Mouse (Mus musculus): Measurements from ENCODE around the gene Gm14147. TPM values are rescaled to one million over a fixed set of nuclear protein-coding genes. Genes with fewer than 3 reads are reported as not detected.
"Not testable (repeated sequence)": the region's sequence is repeated elsewhere in the genome, so short reads cannot be mapped to it uniquely, and the experiment has no call there.

The Gm14147 gene
- polyA plus RNA-seq (2015; fragmentation: Nextera tagmentation; extraction: Ambion mirVana) = not detected in 2 replicates

DNA sequence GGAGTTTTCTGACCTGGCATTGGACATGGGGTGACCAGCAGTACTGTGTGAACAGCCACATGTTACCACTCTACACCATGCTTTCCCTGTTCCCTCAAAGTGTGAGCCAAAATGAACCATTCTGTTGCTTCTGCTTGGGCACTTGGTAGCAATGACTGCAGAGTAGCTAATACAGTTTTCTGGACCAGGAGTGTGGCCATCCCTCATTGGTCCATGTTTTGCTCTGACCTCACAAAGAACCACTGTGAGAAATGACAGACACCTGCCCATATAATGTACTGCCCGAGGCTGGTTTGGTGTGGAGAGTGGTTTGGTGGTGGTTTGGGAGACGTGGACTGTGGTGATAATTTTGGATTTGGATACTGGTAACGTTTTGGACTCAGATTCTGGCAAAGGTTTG is at the start of gene Gm14147:
Gene Gm14147, plus strand, starts transcription at position 301 of the 400 bp plus-strand sequence.
- H3K36me3 ChIP-seq (ENCODE audit: control insufficient read depth, insufficient read depth, low read length); H3K4me1 ChIP-seq (ENCODE audit: control insufficient read depth, insufficient read depth, low read length); H3K9me3 ChIP-seq (replicated peaks; ENCODE audit: control insufficient read depth, low read length, poor library complexity, severe bottlenecking); H3K27me3 ChIP-seq (ENCODE audit: control insufficient read depth, insufficient read depth, low read depth, low read length); H3K4me2 ChIP-seq (ENCODE audit: low read length); H3K9ac ChIP-seq (ENCODE audit: low read depth, low read length); ATAC-seq; H3K4me3 ChIP-seq (ENCODE audit: low read depth, low read length); H3K27ac ChIP-seq (ENCODE audit: low read length): not testable (repeated sequence)
- no CpG with 5 or more reads among the region's 3 CpGs for WGBS

DNA sequence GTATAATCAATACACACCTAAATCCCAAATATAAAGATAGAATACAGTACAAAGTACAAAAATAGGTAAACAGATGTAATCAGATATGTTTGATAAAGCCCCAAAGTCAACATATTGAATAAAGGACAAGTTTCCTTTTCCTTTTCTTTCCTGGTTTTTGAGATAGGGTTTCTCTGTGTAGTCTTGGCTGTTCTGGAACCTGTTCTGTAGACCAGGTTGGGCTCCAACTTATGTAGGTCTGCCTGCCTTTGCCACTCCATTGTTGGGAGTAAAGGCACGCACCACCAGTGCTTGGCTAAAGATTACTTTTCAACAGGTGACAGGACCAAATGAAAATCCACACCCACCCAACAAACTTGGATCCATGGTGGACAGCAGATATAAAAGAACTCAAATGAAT is 41.4 kb upstream of the Gm14147 start:
- H3K36me3 ChIP-seq (ENCODE audit: control insufficient read depth, insufficient read depth, low read length) = no peaks in the 10 kb centered on the region
- no peaks in the 10 kb centered on the region for H3K4me1 ChIP-seq (ENCODE audit: control insufficient read depth, insufficient read depth, low read length)
- H3K4me3 ChIP-seq (ENCODE audit: low read depth, low read length) = no peak overlapping the region
- 69% methylated on average over 1 of the region's 1 CpGs for WGBS
- no peaks in the 10 kb centered on the region for H3K9me3 ChIP-seq (replicated peaks; ENCODE audit: control insufficient read depth, low read length, poor library complexity, severe bottlenecking)
- H3K27ac ChIP-seq (ENCODE audit: low read length) = no peak overlapping the region
- H3K27me3 ChIP-seq (ENCODE audit: control insufficient read depth, insufficient read depth, low read depth, low read length) = no peaks in the 10 kb centered on the region
- no peak for ATAC-seq
- H3K9ac ChIP-seq (ENCODE audit: low read depth, low read length) = no peak overlapping the region
- H3K4me2 ChIP-seq (ENCODE audit: low read length) = no peak overlapping the region

DNA sequence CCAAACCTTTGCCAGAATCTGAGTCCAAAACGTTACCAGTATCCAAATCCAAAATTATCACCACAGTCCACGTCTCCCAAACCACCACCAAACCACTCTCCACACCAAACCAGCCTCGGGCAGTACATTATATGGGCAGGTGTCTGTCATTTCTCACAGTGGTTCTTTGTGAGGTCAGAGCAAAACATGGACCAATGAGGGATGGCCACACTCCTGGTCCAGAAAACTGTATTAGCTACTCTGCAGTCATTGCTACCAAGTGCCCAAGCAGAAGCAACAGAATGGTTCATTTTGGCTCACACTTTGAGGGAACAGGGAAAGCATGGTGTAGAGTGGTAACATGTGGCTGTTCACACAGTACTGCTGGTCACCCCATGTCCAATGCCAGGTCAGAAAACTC is 5.8 kb upstream of the Gm14147 start, which contains the start of gene Gm14151:
Gene Gm14151, minus strand, starts transcription at position 101 of the 400 bp plus-strand sequence.
- H3K9ac ChIP-seq (ENCODE audit: low read depth, low read length); H3K4me2 ChIP-seq (ENCODE audit: low read length); ATAC-seq; H3K4me1 ChIP-seq (ENCODE audit: control insufficient read depth, insufficient read depth, low read length); H3K4me3 ChIP-seq (ENCODE audit: low read depth, low read length); H3K27me3 ChIP-seq (ENCODE audit: control insufficient read depth, insufficient read depth, low read depth, low read length); H3K27ac ChIP-seq (ENCODE audit: low read length); H3K36me3 ChIP-seq (ENCODE audit: control insufficient read depth, insufficient read depth, low read length); H3K9me3 ChIP-seq (replicated peaks; ENCODE audit: control insufficient read depth, low read length, poor library complexity, severe bottlenecking): not testable (repeated sequence)
- no CpG with 5 or more reads among the region's 3 CpGs for WGBS

Other genes with a start within 250 kb of the Gm14147 start
- gene Abhd12, start 193.5 kb upstream of the Gm14147 start, polyA plus RNA-seq (2015; fragmentation: Nextera tagmentation; extraction: Ambion mirVana) = 112 and 127 TPM in 2 replicates
- 9.9 and 11.2 TPM in 2 replicates for gene Gins1, start 192.8 kb upstream of the Gm14147 start, polyA plus RNA-seq (2015; fragmentation: Nextera tagmentation; extraction: Ambion mirVana)
- gene Ninl, start 58.9 kb upstream of the Gm14147 start, polyA plus RNA-seq (2015; fragmentation: Nextera tagmentation; extraction: Ambion mirVana) = 3.8 and 4.8 TPM in 2 replicates
- gene Nanp, start 58.8 kb upstream of the Gm14147 start, polyA plus RNA-seq (2015; fragmentation: Nextera tagmentation; extraction: Ambion mirVana) = 35.6 and 37.0 TPM in 2 replicates
- gene Gm14151, start 5.9 kb upstream of the Gm14147 start, polyA plus RNA-seq (2015; fragmentation: Nextera tagmentation; extraction: Ambion mirVana) = not detected in 2 replicates